Mouse (Mus musculus): ENCODE measurements around the gene Esrra. TPM values are rescaled to one million over a fixed set of nuclear protein-coding genes. Genes with fewer than 3 reads are reported as not detected.

The Esrra gene
- 1 to 10 TPM; 2.2 to 5.7 TPM for polyA plus RNA-seq (2017; shearing (Covaris generic))

DNA sequence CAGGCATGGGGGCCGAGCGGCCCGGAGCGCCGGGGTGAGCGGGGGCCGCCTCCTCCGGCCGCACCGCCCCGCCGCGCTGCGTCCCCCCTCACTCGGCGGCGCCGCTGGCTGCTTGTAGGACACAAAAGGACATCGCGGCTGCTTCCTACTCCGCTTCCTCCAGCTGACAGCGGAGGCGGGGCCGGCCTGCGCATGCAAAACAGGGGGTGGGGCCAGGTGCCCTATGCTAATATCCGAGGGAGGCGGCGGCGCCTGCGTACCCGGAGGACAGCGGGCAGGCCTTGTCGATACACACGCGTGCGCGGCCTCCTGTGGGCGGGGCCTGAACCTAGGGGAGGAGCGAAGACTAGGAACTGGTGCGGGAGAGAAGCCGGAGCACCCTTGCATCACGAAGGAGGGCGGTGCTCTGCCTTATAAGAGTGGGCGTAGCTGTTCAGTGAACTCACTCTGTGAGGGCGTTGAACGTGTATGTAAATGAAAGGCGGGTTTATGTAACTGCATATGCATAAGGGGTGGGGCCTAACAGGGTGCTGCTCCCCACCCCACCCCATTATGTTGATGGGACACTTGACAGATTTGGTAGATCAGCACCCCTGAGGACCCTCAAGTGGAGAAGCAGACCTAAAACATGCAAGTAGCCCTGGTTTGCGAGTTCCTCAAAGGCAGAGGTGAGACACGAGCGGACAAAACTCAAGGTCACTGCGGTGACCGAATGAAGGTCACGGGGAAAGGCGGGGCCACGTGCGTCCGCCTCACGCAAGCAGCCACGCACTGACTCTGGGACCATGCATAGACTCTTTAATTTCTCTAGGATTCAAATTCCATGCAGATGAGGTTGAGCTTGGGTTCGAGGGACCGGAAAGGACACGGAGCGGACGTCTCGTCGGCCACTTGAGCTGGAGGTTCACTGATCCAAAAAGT, at the start of gene Esrra:
Gene Esrra (minus strand): TSS at position 167 of the 921 bp plus-strand sequence.
- ATAC-seq, result peak; percentile 94

GRCm38 (mm10) chr19:6970460-6971085, 49.0 kb upstream of the Esrra start:
- ATAC-seq, result no peak

DNA sequence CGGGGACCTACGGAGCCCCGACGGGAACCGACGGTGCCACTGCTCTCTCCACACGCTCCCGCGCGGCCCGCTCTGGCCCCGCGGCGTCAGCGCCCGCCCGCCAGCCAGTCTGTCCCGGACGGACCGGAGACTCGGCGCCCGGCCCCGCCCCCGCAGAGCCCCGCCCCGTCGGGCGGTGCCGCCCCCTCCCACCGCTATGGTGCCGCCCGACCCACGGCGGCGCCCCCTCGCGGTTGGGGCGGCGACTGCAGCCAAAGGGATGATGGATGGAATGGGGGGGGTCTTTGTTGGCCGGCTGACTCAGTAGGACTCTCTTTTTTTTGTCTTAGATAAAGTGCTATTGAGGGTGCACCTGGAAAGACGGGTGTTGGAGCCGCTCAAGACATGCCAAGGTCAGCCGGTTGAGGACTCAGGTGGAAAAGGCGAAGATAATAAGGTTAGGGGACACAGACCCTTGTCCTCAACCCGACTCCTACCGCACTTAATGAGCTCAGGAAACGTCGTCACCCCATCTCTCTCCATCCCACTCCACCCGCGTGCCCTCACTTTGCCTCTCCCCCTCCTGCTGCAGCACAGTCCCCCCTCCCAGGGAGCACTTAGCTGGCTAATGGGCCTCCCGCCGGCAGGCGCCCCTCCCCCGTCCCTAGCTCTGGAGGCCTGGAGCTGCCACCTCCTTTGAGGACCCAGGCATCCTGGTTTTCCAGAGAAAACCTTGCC, 48.2 kb upstream of the Esrra start:
- ATAC-seq, result peak; percentile 61

- no peak for ATAC-seq
These were observed 47.7 kb upstream of the Esrra start for GRCm38 (mm10) chr19:6969291-6969664.

DNA sequence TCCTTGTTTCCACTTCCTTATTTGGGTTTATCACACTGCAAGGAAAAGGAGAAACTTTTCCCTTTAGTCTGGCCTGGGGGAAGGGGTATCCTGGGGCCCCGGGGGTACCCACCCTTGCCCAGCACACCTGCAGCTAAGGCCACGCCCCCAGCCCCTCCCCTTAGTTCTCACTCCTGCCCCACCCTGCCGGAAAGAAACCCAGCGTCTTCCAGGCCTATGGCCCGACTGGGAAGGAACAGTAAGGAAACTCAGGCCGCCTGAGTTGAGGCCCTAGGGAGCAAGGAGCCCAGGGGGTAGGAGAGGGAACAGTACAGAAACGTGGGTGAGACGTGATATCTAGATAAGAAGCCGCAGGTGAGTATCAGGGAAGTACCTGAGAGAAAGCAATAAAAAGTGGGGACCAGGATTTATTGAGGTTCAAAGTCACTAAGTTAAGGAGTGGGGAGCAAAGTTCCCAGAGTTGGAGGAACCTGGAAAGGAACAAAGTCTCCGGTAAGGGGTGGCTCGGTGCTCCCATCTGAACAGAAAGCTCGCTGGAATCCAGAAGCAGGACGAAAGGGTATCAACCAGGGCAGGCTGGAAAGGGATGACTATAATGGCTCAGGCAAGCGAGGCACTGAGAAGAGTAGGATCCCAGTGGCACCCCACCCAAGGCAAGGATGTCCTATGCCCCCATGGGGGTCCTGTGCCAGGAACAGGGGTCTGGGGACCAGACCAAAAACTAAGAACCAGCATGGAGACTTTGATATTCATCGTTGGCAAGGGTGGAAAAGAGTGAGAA, 47.1 kb upstream of the Esrra start:
- ATAC-seq, result no peak

DNA sequence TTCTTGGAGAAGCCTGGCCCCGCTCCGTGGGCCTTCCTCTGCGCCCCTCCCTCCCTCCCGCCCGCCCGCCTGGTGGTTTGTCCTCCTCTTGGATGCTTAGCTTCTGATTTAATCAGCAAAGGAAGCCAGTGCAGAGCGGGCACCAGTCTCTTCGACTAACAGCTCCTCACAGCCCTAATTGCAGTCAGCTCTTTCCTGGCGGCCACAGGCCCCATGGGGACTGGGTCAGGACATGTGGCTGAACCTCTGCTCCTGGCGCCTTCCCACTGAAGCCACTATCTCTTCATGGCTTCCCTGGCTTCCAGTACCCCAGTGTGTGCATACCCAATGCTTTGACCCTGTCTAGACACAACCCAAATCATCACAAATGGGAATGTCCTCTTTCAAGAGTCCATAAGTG, 34.8 kb upstream of the Esrra start:
- no peak for ATAC-seq

GRCm38 (mm10) chr19:6955424-6955823, 33.8 kb upstream of the Esrra start:
- ATAC-seq, result no peak

GRCm38 (mm10) chr19:6954046-6954445, 32.4 kb upstream of the Esrra start:
- ATAC-seq, result no peak

GRCm38 (mm10) chr19:6952712-6953037, 31.1 kb upstream of the Esrra start:
- ATAC-seq, result no peak

GRCm38 (mm10) chr19:6951994-6952711, 30.5 kb upstream of the Esrra start:
- peak; percentile 29 for ATAC-seq

DNA sequence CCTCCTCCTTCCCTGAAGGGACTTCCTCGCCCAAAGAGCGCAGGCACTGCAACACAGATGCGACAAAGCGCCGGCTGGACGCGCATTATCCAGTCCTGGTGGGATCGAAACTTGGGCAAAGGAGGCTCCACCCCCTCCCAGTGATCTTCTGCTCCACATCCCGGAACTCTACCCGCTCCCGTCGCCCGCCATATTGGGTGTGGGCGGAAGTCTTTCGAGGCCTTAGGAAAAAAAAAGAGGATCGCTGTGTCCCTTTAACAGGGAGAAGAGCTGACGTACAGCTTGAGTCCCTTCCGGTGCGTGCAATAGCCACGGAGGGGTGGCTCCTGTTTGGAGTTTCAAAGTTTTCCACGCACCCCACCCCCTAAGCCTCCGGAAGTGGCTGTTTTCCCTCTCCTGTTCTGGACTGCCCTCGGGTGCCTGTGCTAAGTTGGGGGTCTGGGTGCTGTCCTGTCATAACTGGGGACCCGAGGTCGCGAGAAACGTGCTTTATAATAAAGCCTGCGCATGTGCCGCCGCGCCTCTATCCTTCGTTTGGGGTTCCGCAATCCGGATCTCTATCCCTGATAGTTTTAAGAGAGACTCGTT, 29.9 kb upstream of the Esrra start:
- ATAC-seq, result peak; percentile 64

DNA sequence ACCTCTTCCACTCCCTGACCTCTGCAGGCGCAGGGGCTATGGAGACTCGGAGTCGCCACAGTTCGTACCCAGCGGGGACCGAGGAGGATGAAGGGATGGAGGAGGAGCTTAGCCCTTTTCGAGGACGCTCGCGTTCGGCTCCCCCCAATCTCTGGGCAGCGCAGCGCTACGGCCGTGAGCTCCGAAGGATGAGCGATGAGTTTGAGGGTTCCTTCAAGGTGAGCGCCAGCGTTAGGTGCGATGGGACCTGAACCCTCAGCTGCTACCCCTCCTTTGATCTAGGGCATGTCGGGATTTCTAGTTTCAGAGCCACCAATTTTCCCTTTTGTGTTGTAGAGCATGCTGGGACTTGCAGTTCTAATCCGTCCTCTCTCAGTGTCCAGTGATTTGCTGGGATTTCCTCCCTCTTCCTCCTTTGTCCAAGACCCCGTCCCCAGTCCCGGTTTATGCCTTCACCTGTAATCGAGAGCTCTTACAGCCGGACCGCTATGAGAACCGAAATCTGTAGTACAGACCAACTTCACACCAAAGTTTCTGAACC, 29.1 kb upstream of the Esrra start:
- peak; percentile 32 for ATAC-seq

GRCm38 (mm10) chr19:6949951-6950350, 28.3 kb upstream of the Esrra start:
- ATAC-seq, result no peak

DNA sequence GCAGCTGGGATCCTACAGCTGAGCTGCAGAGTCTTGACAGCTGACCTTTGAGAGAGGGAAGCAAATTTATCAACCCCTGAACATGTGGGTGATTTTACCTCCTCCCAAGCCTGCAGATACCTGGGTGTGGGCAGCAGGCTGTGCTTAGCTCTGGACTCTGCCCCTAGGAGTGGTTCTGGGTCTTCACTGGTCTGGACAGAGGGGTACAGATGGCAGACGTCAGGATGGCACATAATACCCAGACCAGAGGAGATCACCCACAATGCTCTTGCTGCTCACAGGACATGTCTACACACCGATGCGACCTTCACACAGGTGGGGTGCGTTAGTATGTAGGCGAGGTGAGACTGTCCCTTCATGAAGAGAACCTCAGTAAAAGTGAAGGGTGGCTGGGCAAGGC, 27.9 kb upstream of the Esrra start:
- ATAC-seq, result no peak

DNA sequence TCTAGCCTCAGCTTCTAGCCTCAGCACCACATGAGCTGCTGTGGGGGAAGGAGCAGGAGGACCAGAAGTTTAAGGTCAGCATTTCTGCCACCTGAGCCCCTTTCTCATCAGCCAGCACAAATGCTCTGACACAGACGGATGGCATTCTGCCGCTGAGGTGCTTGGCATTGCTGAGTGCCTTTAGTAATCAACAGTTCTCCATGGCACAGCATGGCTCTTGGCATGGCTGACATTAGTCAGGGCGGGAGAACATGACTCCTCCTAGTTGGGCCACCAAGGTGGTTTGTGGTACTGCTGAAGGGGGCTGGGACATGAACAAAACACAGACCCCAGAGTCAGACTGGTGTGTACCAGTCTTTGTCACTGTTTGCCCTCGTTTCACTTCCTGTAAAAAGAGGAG, 26.6 kb upstream of the Esrra start:
- no peak for ATAC-seq

- ATAC-seq, result no peak
These were observed 26.1 kb upstream of the Esrra start for GRCm38 (mm10) chr19:6947742-6948141.

- no peak for ATAC-seq
These were observed 22.1 kb upstream of the Esrra start for GRCm38 (mm10) chr19:6943709-6944108.

DNA sequence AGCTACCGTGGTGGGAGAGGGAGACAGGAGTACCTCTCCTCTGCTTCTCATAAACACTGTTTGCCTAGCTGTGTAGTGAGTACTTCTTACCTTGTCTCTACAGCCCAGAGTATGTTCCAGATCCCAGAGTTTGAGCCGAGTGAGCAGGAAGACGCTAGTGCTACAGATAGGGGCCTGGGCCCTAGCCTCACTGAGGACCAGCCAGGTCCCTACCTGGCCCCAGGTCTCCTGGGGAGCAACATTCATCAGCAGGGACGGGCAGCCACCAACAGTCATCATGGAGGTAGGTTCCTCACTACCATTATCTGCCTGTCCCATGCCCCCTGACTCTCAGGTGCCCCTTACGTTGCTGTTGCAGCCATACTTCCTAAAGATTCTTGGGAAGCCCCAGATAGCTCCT, 21.2 kb upstream of the Esrra start:
- no peak for ATAC-seq

DNA sequence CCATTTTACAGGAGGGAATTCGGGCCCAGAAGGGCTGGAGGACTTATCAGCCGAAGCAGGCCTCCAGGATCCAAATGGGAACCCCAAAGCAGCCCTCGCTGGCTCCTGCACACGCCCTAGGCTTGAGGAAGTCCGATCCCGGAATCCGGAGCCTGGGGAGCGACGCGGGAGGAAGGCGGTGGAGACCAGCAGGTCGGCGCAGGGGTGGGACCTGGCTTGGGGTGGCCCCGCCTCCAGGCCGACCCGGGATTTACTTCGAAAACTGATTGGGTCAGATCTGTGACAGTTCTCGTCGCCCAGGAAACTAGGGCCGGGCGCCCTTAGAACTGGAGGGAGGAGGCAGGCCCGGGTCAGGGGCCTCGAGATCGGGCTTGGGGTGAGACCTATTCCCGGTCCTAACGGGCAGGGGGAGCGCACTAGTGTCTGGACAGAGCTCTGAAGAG, 20.7 kb upstream of the Esrra start, which contains the start of gene Gpr137:
Gene Gpr137 (minus strand): TSS at position 232 of the 443 bp plus-strand sequence.
- ATAC-seq, result peak; percentile 87

- ATAC-seq, result peak; percentile 72
These were observed 20.0 kb upstream of the Esrra start, which contains the start of gene Bad for GRCm38 (mm10) chr19:6941372-6942248. Bad (plus strand) TSS chr19:6941861.
